Mouse (Mus musculus) embryonic fibroblast, embryonic 13.5 days (primary cell): ENCODE results near the gene Fkbp5.

ENCODE experiments used
- CTCF ChIP-seq: IDR thresholded peaks from 2 replicates; pipeline ENCODE4 v1.5.1; 2011; ENCODE audit warnings: mild to moderate bottlenecking, control low read depth, low read length, moderate library complexity, borderline replicate concordance; ENCODE audit not compliant: insufficient read depth
- POLR2A ChIP-seq: IDR thresholded peaks from 2 replicates; pipeline ENCODE4 v1.6.1; 2011; ENCODE audit warnings: low read depth, mild to moderate bottlenecking, control low read depth, low read length, moderate library complexity

DNA sequence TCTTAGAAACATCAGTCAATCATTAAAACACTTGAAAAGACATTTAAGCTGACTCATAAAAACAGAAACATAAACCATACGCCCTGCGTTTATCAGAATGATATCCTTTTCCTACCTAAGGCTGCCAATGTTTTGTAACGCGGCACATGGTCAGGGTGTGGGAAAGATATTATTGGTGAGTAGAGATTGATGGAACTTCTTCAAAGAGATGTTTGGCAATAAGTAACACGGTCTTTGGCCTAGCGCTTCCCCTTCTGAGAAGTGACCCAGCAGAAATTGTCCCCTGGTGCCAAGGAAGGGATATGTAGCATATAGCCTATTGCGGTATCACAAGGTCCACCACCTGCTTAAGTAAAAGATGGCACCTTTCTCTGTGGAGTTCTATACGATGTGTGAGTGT is 21.5 kb downstream of the Fkbp5 start:
- TF ChIP-seq CTCF, result no peak
- no peak for TF ChIP-seq POLR2A
